ENCODE assay signal across 15 mouse cellular contexts in genomic region chr8:70004345-70004744, GRCm38 (mm10).
"Had no signal": no experiment of that assay in that cellular context is flagged by ENCODE, and none has a peak within 500 bp of the region (broad histone marks: within the 10 kb centered on the region; RNA-seq: fewer than 3 reads in every experiment).

No protein-coding gene starts in this region.

- DNase-seq: kidney, adult 18-20 months; layer of hippocampus, postnatal 36 days; liver, postnatal 0 days; lung, embryonic 14.5 days; right cerebral cortex, adult 18-20 months; right cerebral cortex, postnatal 14 days; spleen, adult 18-20 months; thymus, postnatal 25 days had no signal

- H3K36me3 ChIP-seq: midbrain, embryonic 12.5 days; midbrain, embryonic 15.5 days; neural tube, embryonic 12.5 days; neural tube, embryonic 15.5 days; stomach, embryonic 15.5 days had no signal

- H3K4me2 ChIP-seq: lung, embryonic 14.5 days; midbrain, embryonic 12.5 days; midbrain, embryonic 15.5 days; neural tube, embryonic 12.5 days; neural tube, embryonic 15.5 days; stomach, embryonic 15.5 days had no signal

- H3K27ac ChIP-seq: left cerebral cortex, adult 2 months; liver, embryonic 14.5 days; midbrain, embryonic 12.5 days; midbrain, embryonic 15.5 days; neural tube, embryonic 12.5 days; neural tube, embryonic 15.5 days; stomach, embryonic 15.5 days had no signal

- H3K4me1 ChIP-seq: midbrain, embryonic 12.5 days; neural tube, embryonic 15.5 days had no signal

- H3K9me3 ChIP-seq: midbrain, embryonic 12.5 days; midbrain, embryonic 15.5 days; neural tube, embryonic 12.5 days; neural tube, embryonic 15.5 days; stomach, embryonic 15.5 days had no signal

- H3K4me3 ChIP-seq: left cerebral cortex, adult 2 months; midbrain, embryonic 12.5 days; midbrain, embryonic 15.5 days; neural tube, embryonic 12.5 days; neural tube, embryonic 15.5 days; stomach, embryonic 15.5 days had no signal

- H3K9ac ChIP-seq: liver, embryonic 14.5 days; liver, postnatal 0 days; lung, embryonic 14.5 days; midbrain, embryonic 12.5 days; midbrain, embryonic 15.5 days; neural tube, embryonic 12.5 days; neural tube, embryonic 15.5 days; stomach, embryonic 15.5 days had no signal

- ATAC-seq: liver, postnatal 0 days; midbrain, embryonic 15.5 days had no signal

- H3K27me3 ChIP-seq: midbrain, embryonic 12.5 days; midbrain, embryonic 15.5 days; neural tube, embryonic 12.5 days; neural tube, embryonic 15.5 days; stomach, embryonic 15.5 days had no signal
